In the genomic region with DNA sequence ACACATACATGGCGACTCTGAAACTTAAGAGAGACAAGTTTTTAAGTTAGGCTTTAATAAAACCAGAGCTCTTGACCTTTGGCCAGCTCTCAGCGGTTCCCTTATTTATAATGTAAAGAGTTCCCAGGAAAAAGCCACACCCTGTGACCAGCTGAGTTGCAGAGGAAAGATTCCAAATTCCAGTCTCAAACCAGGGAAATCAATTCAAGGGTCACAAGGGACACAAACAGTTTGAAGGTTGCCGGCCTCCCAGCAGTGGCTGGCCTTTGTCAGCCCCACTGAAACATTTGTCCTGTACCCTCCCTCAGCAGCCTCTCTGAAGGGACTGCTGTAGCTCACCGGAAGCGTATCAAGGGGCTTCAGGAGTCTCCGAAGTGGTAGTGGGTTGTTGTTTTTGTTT, we compare ENCODE assay signal across 8 mouse cellular contexts. TPM values are rescaled to one million over a fixed set of nuclear protein-coding genes. Genes with fewer than 3 reads are reported as not detected.
DNase-seq lines count a peak whose midpoint lies in the region; ATAC-seq and TF ChIP-seq lines count a peak whose summit lies in the region.

No protein-coding gene starts in this region.

- peak overlapping the region; percentile 93 for H3K4me2 ChIP-seq in lung, embryonic 15.5 days
- H3K4me2 ChIP-seq in embryonic facial prominence, embryonic 15.5 days (replicated peaks): peak overlapping the region; percentile 75
- peak overlapping the region; percentile 77 for H3K4me2 ChIP-seq in kidney, postnatal 0 days (ENCODE audit: low read length)
- H3K4me2 ChIP-seq in stomach, embryonic 14.5 days (replicated peaks; ENCODE audit: low read depth, low read length): peak overlapping the region; percentile 89

- peaks cover 35% of the 10 kb centered on the region for H3K36me3 ChIP-seq in lung, embryonic 15.5 days
- H3K36me3 ChIP-seq in embryonic facial prominence, embryonic 15.5 days: peaks cover 28% of the 10 kb centered on the region
- 0 out of 2 replicates have a peak, but pooled peaks cover 2% of the 10 kb centered on the region for H3K36me3 ChIP-seq in kidney, postnatal 0 days (ENCODE audit: insufficient read depth, low read length)
- H3K36me3 ChIP-seq in stomach, embryonic 14.5 days (ENCODE audit: control insufficient read depth, insufficient read depth, low read length): peaks cover 27% of the 10 kb centered on the region

- H3K9ac ChIP-seq in lung, embryonic 15.5 days: peak overlapping the region; percentile 34; the same call in 1 of the 2 replicates
- no peak overlapping the region for H3K9ac ChIP-seq in embryonic facial prominence, embryonic 15.5 days
- peak overlapping the region; percentile 46; the same call in 1 of the 2 replicates for H3K9ac ChIP-seq in kidney, postnatal 0 days (ENCODE audit: low read depth, low read length)
- peak overlapping the region; percentile 22; the same call in 1 of the 2 replicates for H3K9ac ChIP-seq in stomach, embryonic 14.5 days (replicated peaks; ENCODE audit: low read depth, low read length)

- no peak for DNase-seq in lung, adult 18-20 months
- peak; percentile 30 for DNase-seq in kidney, postnatal 0 days (ENCODE audit: low spot score)
- no peak for DNase-seq in thymus, postnatal 0 days (ENCODE audit: low spot score)
- DNase-seq in layer of hippocampus, adult 2 months (ENCODE audit: low spot score in 2 of 2): no peak

- peak overlapping the region; percentile 70 for H3K4me3 ChIP-seq in lung, embryonic 15.5 days
- peak overlapping the region; percentile 73 for H3K4me3 ChIP-seq in embryonic facial prominence, embryonic 15.5 days (replicated peaks)
- peak overlapping the region; percentile 28 for H3K4me3 ChIP-seq in kidney, postnatal 0 days (replicated peaks; ENCODE audit: low read depth, low read length)
- H3K4me3 ChIP-seq in stomach, embryonic 14.5 days (ENCODE audit: low read depth, low read length): peak overlapping the region; percentile 54
- no peak overlapping the region; the same call in 1 of the 2 replicates for H3K4me3 ChIP-seq in layer of hippocampus, adult 2 months

- H3K27ac ChIP-seq in lung, embryonic 15.5 days: no peak overlapping the region
- H3K27ac ChIP-seq in embryonic facial prominence, embryonic 15.5 days (replicated peaks): 0 out of 2 replicates have a peak overlapping the region, but pooled peaks have one; percentile 22
- 0 out of 2 replicates have a peak overlapping the region, but pooled peaks have one; percentile 31 for H3K27ac ChIP-seq in kidney, postnatal 0 days
- no peak overlapping the region for H3K27ac ChIP-seq in stomach, embryonic 14.5 days (ENCODE audit: low read length)
- no peak overlapping the region for H3K27ac ChIP-seq in layer of hippocampus, adult 2 months

- H3K27me3 ChIP-seq in lung, embryonic 15.5 days: no peaks in the 10 kb centered on the region
- no peaks in the 10 kb centered on the region for H3K27me3 ChIP-seq in embryonic facial prominence, embryonic 15.5 days
- H3K27me3 ChIP-seq in kidney, postnatal 0 days (ENCODE audit: insufficient read depth, low read length): no peaks in the 10 kb centered on the region
- H3K27me3 ChIP-seq in stomach, embryonic 14.5 days (ENCODE audit: control insufficient read depth, insufficient read depth, low read length): no peaks in the 10 kb centered on the region

- WGBS in lung, embryonic 15.5 days: 29% methylated on average over 6 of the region's 6 CpGs
- WGBS in embryonic facial prominence, embryonic 15.5 days: 44% methylated on average over 6 of the region's 6 CpGs
- 29% methylated on average over 6 of the region's 6 CpGs for WGBS in kidney, postnatal 0 days
- WGBS in stomach, embryonic 14.5 days: 24% methylated on average over 6 of the region's 6 CpGs

- no peak for TF ChIP-seq CTCF in kidney, postnatal 0 days (IDR thresholded peaks at IDR 0.05; ENCODE audit: low read depth)
- no peak for TF ChIP-seq CTCF in layer of hippocampus, adult 2 months (conservative IDR thresholded peaks at IDR 0.05)

- ATAC-seq in lung, embryonic 15.5 days (ENCODE audit: borderline replicate concordance, extremely low read depth, low FRiP score, low TSS enrichment): no peak
- no peak for ATAC-seq in embryonic facial prominence, embryonic 15.5 days (ENCODE audit: insufficient number of reproducible peaks, low FRiP score, low TSS enrichment, low read depth)
- ATAC-seq in kidney, postnatal 0 days (replicated peaks; ENCODE audit: low FRiP score, low read depth): no peak
- ATAC-seq in stomach, embryonic 14.5 days (ENCODE audit: insufficient number of reproducible peaks, insufficient read depth, low FRiP score, low read depth): no peak
- no peak for ATAC-seq in inflammation-experienced regulatory T-cells, adult 6 months

- H3K9me3 ChIP-seq in lung, embryonic 15.5 days: no peaks in the 10 kb centered on the region
- no peaks in the 10 kb centered on the region for H3K9me3 ChIP-seq in embryonic facial prominence, embryonic 15.5 days (replicated peaks)
- no peaks in the 10 kb centered on the region for H3K9me3 ChIP-seq in kidney, postnatal 0 days (replicated peaks; ENCODE audit: low read length)
- H3K9me3 ChIP-seq in stomach, embryonic 14.5 days (ENCODE audit: control insufficient read depth, low read depth, low read length): no peaks in the 10 kb centered on the region

- peaks cover 20% of the 10 kb centered on the region for H3K4me1 ChIP-seq in lung, embryonic 15.5 days
- H3K4me1 ChIP-seq in embryonic facial prominence, embryonic 15.5 days: peaks cover 19% of the 10 kb centered on the region
- 0 out of 2 replicates have a peak, but pooled peaks cover 3% of the 10 kb centered on the region for H3K4me1 ChIP-seq in kidney, postnatal 0 days (replicated peaks; ENCODE audit: insufficient read depth, low read length)
- peaks cover 11% of the 10 kb centered on the region; the same call in 1 of the 2 replicates for H3K4me1 ChIP-seq in stomach, embryonic 14.5 days (ENCODE audit: control insufficient read depth, insufficient read depth, low read length)

RNA-seq across cellular contexts. Expression of gene Fn1, which starts 2.3 kb away (rescaled TPM):
- 126 and 141 TPM in 2 replicates for polyA plus RNA-seq in lung, embryonic 15.5 days (2015; fragmentation: Nextera tagmentation; extraction: Ambion mirVana)
- polyA plus RNA-seq in embryonic facial prominence, embryonic 15.5 days (2015; fragmentation: Nextera tagmentation; extraction: Ambion mirVana): 183 and 197 TPM in 2 replicates
- 89.5 and 101 TPM in 2 replicates for polyA plus RNA-seq in kidney, postnatal 0 days (2015; fragmentation: Nextera tagmentation; extraction: Ambion mirVana)
- 182 and 185 TPM in 2 replicates for polyA plus RNA-seq in stomach, embryonic 14.5 days (2014; fragmentation: Nextera tagmentation; extraction: Ambion mirVana)
- under 1 TPM in 2 of 3 experiments, not detected in 1; 0.40 to 0.49 TPM for polyA plus RNA-seq in inflammation-experienced regulatory T-cells, adult 6 months (2017; shearing (Covaris generic))
- 34.2 and 39.1 TPM in 2 replicates for polyA plus RNA-seq in thymus, postnatal 0 days (2015; fragmentation: Nextera tagmentation; extraction: Ambion mirVana)
- total RNA-seq in layer of hippocampus, adult 2 months (2021): 10 to 100 TPM; 38.7 to 53.6 TPM

Comparison
In these comparisons a context has a peak if more than half of its experiments do, and no peak if none do; other contexts are left out.
1. H3K27ac ChIP-seq: peak in embryonic facial prominence, embryonic 15.5 days (single experiment) and kidney, postnatal 0 days (single experiment); none in lung, embryonic 15.5 days (single experiment), stomach, embryonic 14.5 days (single experiment) and layer of hippocampus, adult 2 months (single experiment).
2. RNA of gene Fn1, which starts 2.3 kb away (polyA plus RNA-seq): 183 to 197 TPM in embryonic facial prominence, embryonic 15.5 days, 182 to 185 TPM in stomach, embryonic 14.5 days, 126 to 141 TPM in lung, embryonic 15.5 days, 89.5 to 101 TPM in kidney, postnatal 0 days and 34.2 to 39.1 TPM in thymus, postnatal 0 days; 0.40 to 0.49 TPM in inflammation-experienced regulatory T-cells, adult 6 months; every median in the first group is over 10 times any median in the second.
3. Peak in every context shown above with its lines, with median percentiles within 50 percentile points of each other: H3K4me2 ChIP-seq.